Mouse (Mus musculus): Measurements from ENCODE around the gene Cntnap1. TPM values are rescaled to one million over a fixed set of nuclear protein-coding genes. Genes with fewer than 3 reads are reported as not detected.

Gene Cntnap1
- polyA plus RNA-seq, 1 experiment: 1.5 TPM

DNA sequence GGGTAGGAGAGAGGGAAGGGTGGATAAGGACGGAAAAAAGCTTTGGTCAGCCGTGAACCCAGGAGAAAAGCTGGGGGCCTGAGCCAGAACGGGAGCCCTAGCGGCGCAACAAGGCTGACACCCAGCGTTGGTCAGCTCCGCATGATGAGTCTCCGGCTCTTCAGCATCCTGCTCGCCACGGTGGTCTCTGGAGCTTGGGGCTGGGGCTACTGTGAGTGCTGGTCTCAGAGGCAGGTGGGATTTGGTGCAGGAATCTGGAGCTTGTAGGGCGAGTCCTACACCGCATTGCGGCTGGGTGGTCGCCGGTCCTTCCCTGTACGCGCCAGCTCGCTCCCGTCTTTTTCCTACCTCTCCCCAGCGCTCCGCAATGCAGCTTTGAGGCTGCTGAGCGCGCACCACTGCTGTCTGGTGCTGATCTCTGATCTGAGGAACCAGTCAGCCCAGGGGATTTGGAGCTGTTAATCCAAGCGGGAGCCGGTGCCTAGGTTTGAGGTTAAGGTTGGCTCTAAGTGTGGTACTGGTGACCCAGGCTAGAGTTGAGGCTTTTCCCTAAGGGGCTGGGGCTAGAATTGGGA lies 5.9 kb downstream of the Cntnap1 start:
- peaks cover 2% of the 10 kb centered on the region; the same call in 1 of the 2 replicates for H3K4me1 ChIP-seq (ENCODE audit: control insufficient read depth, insufficient read depth, low read length)

DNA sequence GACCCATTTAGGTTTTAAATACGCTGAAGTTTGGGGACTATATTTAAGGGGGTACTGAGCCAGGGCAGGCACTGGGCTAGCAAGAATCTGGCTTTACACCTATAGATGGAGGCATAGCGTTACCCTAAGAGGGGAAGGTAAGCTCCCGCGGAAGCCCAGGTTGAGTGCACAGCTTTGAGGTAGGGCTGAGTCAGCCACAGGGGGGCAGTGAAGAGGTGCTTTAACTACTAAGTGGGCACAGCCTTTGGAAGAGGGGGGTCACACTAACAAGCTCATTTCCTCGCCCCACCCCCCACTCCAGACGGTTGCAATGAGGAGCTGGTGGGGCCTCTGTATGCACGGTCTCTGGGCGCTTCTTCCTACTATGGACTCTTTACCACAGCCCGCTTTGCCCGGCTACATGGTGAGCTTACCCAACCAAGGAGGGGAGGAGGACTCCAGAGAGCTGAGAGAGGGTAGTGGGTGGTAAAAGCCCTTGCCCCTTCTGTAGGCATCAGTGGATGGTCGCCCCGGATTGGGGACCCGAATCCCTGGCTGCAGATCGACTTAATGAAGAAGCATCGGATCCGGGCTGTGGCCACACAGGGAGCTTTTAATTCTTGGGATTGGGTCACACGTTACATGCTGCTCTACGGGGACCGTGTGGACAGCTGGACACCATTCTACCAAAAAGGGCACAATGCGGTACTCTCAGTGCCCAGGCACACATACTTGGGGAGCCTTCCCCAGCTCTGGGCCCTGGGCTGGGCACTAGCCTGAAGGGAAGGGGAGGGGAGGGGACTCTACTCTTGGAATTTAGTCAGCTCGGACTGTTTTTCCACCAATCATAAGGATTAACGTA lies 6.8 kb downstream of the Cntnap1 start:
- no peak for TF ChIP-seq POLR2A (IDR thresholded peaks at IDR 0.05; ENCODE audit: borderline replicate concordance, control insufficient read depth, low read depth, low read length)
- TF ChIP-seq CTCF (IDR thresholded peaks at IDR 0.05; ENCODE audit: control insufficient read depth, insufficient read depth, low read length): peak; percentile 63
- H3K27ac ChIP-seq (ENCODE audit: control insufficient read depth, insufficient read depth, low read depth, low read length, poor library complexity): no peak overlapping the region
- H3K4me1 ChIP-seq (ENCODE audit: control insufficient read depth, insufficient read depth, low read length): peaks cover 2% of the 10 kb centered on the region; the same call in 1 of the 2 replicates
- WGBS: 35% methylated on average over 22 of the region's 22 CpGs
- no peak overlapping the region for H3K4me3 ChIP-seq (replicated peaks; ENCODE audit: control insufficient read depth, low read depth, low read length)

More for the DNA sequence above, 5.9 kb downstream of the Cntnap1 start:
- Histone ChIP-seq H3K27ac (ENCODE audit: control insufficient read depth, insufficient read depth, low read depth, low read length, poor library complexity) (no peak overlapping the region), H3K4me3 (replicated peaks; ENCODE audit: control insufficient read depth, low read depth, low read length) (no peak overlapping the region)
- 5% methylated on average over 25 of the region's 25 CpGs for WGBS
- TF ChIP-seq POLR2A (IDR thresholded peaks at IDR 0.05; ENCODE audit: borderline replicate concordance, control insufficient read depth, low read depth, low read length): no peak
- TF ChIP-seq CTCF (IDR thresholded peaks at IDR 0.05; ENCODE audit: control insufficient read depth, insufficient read depth, low read length): 0 out of 2 replicates have a peak, but pooled peaks have one; percentile 13

DNA sequence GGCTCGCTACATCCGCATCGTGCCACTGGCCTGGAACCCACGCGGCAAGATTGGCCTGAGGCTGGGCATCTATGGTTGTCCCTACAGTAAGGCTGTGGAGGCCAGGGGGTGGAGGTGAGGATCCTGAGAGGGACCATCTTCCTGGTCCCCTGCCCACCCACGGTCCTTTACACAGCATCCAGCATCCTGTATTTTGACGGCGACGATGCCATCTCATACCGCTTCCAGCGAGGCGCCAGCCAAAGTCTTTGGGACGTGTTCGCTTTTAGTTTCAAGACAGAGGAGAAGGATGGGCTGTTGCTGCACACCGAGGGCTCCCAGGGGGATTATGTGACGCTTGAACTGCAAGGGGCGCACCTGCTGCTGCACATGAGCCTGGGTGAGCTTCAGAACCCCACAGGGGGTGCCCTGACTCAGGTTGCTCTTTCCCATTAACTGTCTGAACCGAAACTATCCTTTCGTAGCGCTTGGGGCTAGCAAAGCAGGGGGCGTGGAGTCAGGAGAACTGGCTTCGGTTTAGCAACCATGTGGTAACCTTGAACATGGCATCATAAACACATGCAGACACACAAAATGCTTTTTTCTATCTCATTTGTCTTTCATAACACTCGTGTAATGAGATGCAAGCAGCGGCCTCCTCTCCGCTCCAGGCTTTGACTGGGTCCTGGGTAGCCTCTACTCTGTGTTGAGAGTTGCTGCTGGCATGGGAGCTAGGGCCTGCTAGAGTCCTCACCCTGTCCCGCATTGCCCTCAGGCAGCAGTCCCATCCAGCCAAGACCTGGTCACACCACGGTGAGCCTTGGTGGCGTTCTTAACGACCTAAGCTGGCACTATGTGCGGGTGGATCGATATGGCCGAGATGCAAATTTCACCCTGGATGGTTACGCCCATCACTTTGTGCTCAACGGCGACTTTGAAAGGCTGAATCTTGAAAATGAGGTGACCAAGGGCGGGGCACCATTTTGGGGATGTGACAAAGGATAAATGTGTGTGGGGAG lies 8.0 kb downstream of the Cntnap1 start:
- H3K4me1 ChIP-seq (ENCODE audit: control insufficient read depth, insufficient read depth, low read length): no peaks in the 10 kb centered on the region; the same call in 1 of the 2 replicates
- TF ChIP-seq CTCF (IDR thresholded peaks at IDR 0.05; ENCODE audit: control insufficient read depth, insufficient read depth, low read length): no peak
- no peak for TF ChIP-seq POLR2A (IDR thresholded peaks at IDR 0.05; ENCODE audit: borderline replicate concordance, control insufficient read depth, low read depth, low read length)
- 65% methylated on average over 36 of the region's 36 CpGs for WGBS
- H3K27ac ChIP-seq (ENCODE audit: control insufficient read depth, insufficient read depth, low read depth, low read length, poor library complexity): no peak overlapping the region
- H3K4me3 ChIP-seq (replicated peaks; ENCODE audit: control insufficient read depth, low read depth, low read length): no peak overlapping the region

DNA sequence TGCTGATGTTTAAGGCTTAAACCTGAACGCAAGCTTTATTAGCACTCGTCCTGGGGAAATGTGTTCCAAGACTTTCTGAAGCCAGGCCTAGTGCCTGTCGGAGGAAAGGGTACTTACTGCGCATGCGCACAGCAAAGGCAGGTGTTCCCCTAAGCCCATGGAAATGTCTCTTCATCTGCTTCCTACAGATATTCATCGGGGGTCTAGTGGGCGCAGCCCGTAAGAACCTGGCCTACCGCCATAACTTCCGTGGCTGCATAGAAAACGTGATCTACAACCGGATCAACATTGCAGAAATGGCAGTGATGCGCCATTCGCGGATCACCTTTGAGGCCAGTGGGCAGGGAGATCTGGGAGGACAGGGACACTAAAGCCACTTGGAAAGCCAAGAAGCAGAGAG lies 9.0 kb downstream of the Cntnap1 start:
- Histone ChIP-seq H3K27ac (ENCODE audit: control insufficient read depth, insufficient read depth, low read depth, low read length, poor library complexity) (no peak overlapping the region), H3K4me1 (ENCODE audit: control insufficient read depth, insufficient read depth, low read length) (no peaks in the 10 kb centered on the region; the same call in 1 of the 2 replicates), H3K4me3 (replicated peaks; ENCODE audit: control insufficient read depth, low read depth, low read length) (no peak overlapping the region)
- no peak for TF ChIP-seq CTCF (IDR thresholded peaks at IDR 0.05; ENCODE audit: control insufficient read depth, insufficient read depth, low read length)
- TF ChIP-seq POLR2A (IDR thresholded peaks at IDR 0.05; ENCODE audit: borderline replicate concordance, control insufficient read depth, low read depth, low read length): no peak
- WGBS: 75% methylated on average over 15 of the region's 15 CpGs

DNA sequence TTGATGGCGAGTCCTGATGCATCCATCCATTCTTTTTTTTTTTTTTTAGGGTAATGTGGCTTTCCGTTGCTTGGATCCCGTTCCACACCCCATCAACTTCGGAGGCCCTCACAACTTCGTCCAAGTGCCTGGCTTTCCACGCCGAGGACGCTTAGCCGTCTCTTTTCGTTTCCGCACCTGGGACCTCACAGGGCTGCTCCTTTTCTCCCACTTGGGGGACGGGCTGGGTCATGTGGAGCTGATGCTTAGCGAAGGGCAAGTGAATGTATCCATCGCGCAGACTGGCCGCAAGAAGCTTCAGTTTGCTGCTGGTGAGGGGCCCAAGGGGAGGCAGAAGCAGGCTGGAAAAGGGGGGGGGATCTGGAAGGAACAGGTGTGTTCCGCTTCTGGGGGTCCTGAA lies 9.9 kb downstream of the Cntnap1 start:
- 81% methylated on average over 17 of the region's 17 CpGs for WGBS
- no peak for TF ChIP-seq POLR2A (IDR thresholded peaks at IDR 0.05; ENCODE audit: borderline replicate concordance, control insufficient read depth, low read depth, low read length)
- TF ChIP-seq CTCF (IDR thresholded peaks at IDR 0.05; ENCODE audit: control insufficient read depth, insufficient read depth, low read length): no peak
- H3K4me3 ChIP-seq (replicated peaks; ENCODE audit: control insufficient read depth, low read depth, low read length): no peak overlapping the region
- H3K27ac ChIP-seq (ENCODE audit: control insufficient read depth, insufficient read depth, low read depth, low read length, poor library complexity): no peak overlapping the region
- no peaks in the 10 kb centered on the region; the same call in 1 of the 2 replicates for H3K4me1 ChIP-seq (ENCODE audit: control insufficient read depth, insufficient read depth, low read length)

DNA sequence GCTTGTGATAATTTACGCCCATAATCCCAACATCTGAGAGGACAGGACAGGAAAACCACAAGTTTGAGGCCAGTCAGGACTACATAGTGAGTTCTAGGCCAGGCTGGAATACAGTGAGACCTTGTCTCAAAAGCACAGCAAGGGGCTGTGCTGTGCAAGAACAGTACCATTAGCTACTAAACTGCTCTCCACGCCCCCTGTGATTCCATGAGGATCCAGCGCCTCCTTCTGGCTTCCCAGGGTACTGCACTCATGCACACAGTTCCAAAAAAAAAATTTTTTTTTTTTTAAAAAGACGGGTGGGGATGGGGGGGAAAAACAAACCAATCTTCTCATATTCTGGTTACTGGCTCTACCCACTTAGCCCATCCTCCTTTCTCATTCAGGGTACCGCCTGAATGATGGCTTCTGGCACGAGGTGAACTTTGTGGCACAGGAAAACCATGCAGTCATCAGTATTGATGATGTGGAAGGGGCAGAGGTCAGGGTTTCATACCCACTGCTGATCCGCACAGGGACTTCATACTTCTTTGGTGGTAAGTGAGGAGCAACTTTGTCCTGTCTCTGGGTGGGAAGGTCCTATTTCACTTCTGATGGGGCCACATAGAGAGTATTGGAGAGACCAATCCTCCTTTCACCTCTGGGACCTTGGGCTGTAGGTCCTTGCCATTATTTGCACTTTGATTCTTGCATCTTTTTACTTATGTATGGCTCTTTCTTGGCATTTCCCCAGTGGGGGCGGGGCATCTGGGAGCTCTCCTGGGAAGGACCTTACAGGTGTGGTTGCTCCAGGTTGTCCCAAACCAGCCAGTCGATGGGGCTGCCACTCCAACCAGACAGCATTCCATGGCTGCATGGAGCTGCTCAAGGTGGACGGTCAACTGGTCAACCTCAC lies 10.8 kb downstream of the Cntnap1 start:
- Histone ChIP-seq H3K4me1 (ENCODE audit: control insufficient read depth, insufficient read depth, low read length) (no peaks in the 10 kb centered on the region; the same call in 1 of the 2 replicates), H3K4me3 (replicated peaks; ENCODE audit: control insufficient read depth, low read depth, low read length) (no peak overlapping the region)
- 42% methylated on average over 10 of the region's 10 CpGs for WGBS

DNA sequence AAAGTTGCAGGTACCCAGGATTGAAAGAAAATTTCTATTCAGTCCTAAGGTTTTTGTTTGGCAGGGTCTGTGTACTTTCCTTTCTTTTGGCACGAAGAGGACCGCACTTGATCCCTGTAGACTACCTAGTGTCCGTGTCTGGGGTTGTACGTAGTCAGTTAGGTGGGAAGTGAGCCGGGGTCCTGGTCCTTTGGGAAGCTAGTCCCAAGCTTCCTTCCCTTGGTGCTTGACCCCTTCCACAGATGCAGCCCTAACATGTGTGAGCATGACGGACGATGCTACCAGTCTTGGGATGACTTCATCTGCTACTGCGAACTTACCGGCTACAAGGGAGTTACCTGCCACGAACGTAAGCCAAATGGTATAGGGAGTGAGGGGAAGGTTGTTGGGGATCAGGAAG lies 11.6 kb downstream of the Cntnap1 start:
- H3K4me3 ChIP-seq (replicated peaks; ENCODE audit: control insufficient read depth, low read depth, low read length): no peak overlapping the region
- 88% methylated on average over 11 of the region's 11 CpGs for WGBS
- no peak for TF ChIP-seq POLR2A (IDR thresholded peaks at IDR 0.05; ENCODE audit: borderline replicate concordance, control insufficient read depth, low read depth, low read length)
- no peak for TF ChIP-seq CTCF (IDR thresholded peaks at IDR 0.05; ENCODE audit: control insufficient read depth, insufficient read depth, low read length)
- no peaks in the 10 kb centered on the region; the same call in 1 of the 2 replicates for H3K4me1 ChIP-seq (ENCODE audit: control insufficient read depth, insufficient read depth, low read length)
- H3K27ac ChIP-seq (ENCODE audit: control insufficient read depth, insufficient read depth, low read depth, low read length, poor library complexity): no peak overlapping the region

More for the DNA sequence above, 10.8 kb downstream of the Cntnap1 start:
- no peak overlapping the region for H3K27ac ChIP-seq (ENCODE audit: control insufficient read depth, insufficient read depth, low read depth, low read length, poor library complexity)
- no peak for TF ChIP-seq POLR2A (IDR thresholded peaks at IDR 0.05; ENCODE audit: borderline replicate concordance, control insufficient read depth, low read depth, low read length)
- TF ChIP-seq CTCF (IDR thresholded peaks at IDR 0.05; ENCODE audit: control insufficient read depth, insufficient read depth, low read length): peak; percentile 68
